Mouse (Mus musculus) inflammation-experienced regulatory T-cells, adult 16 weeks (primary cell): ENCODE results near the gene Lrrc37a. TPM values are rescaled to one million over a fixed set of nuclear protein-coding genes. Genes with fewer than 3 reads are reported as not detected.

ENCODE experiments used
- polyA plus RNA-seq: library from polyadenylated mRNA; unstranded; fragments of 100-300 nt; shearing (Covaris generic); gene quantifications from one replicate; pipeline ENCODE4 v1.2.1, GENCODE M21; 2017

Lrrc37a gene
- not detected for polyA plus RNA-seq

DNA sequence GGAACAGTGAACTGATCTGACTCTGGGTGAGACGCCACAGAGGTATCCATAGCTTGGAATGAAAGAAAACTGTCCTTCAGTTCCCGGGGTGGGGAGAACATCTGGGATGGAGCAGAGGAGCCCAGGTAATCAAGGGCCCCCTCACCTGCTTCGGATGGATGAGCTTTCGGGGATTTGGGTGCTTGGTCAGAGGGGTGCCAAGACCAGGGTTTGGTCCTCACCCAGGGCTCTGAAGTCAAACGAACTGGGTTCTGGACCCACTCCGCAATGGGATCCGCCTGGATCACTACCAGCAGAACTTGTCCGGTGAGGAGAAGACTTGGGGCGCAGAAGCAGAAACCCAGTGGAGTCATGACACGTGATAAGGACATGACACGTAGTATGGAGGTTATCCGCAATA, at the start of gene Lrrc37a:
Lrrc37a (minus strand) TSS at position 101 of the 400 bp plus-strand sequence.

DNA sequence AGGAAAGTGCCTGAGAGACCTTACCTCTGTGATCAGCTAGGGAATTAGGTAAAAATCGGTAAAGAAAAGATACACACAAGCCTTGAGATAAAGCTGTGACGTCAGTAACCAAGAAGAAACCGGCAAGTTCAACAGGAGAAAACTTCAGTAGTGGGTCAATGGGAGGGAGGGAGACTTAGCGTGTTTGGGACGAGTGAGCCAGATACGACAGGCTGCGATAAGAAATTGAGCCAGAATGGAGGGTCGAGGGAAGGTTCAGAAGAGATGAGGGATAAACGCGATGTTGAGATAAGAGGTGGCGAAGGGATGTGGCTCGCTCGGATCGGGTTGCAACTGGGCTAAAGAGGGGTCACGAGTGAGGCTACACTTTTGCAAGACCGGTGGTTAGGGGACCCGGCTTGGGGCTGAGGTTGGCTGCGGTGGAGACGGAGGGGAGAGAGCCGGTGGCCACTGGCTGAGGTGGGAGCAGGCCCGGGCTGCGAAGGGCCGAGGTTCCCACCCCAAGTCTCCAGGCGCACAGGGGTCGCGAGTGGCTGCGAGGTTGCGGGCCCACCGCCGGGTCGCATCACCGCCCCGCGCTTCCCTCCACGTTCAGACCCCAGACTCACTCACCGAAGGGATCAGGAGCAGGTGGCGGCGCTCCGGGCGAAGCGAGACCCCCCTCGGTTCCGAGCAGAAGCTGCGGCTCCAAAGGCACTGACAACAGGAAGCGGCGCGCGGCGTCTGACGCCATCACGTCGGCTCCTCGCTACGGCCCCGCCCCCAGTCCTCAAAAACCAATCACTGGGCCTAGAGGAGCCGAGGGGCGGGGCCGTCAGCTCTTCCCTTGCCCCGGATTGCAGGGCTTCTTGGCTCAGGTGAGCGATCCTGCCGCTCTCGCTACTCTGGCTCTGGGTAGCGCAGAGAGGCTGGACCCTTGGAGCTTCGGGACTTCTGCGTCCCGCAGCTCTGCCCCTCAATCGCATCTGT, 92.1 kb downstream of the Lrrc37a start, which contains the start of gene Plekhm1:
Plekhm1 (minus strand) TSS at position 707 of the 969 bp plus-strand sequence.

Other genes starting within 250 kb of the Lrrc37a start
- gene Map3k14, start 237.1 kb downstream of the Lrrc37a start, polyA plus RNA-seq, result 34.4 TPM
- gene Arhgap27, start 140.9 kb downstream of the Lrrc37a start, polyA plus RNA-seq, result 110 TPM
- 26.1 TPM for gene Plekhm1, start 91.9 kb downstream of the Lrrc37a start, polyA plus RNA-seq
- not detected for gene Gm884, start 116.5 kb upstream of the Lrrc37a start, polyA plus RNA-seq
- gene Lyzl6, start 134.3 kb upstream of the Lrrc37a start, polyA plus RNA-seq, result not detected
- not detected for gene Rprml, start 145.0 kb upstream of the Lrrc37a start, polyA plus RNA-seq
- 150 TPM for gene Gosr2, start 193.3 kb upstream of the Lrrc37a start, polyA plus RNA-seq
- not detected for gene Wnt9b, start 245.2 kb upstream of the Lrrc37a start, polyA plus RNA-seq